Comparison of ENCODE assay signal across 26 mouse cellular contexts in the genomic region with DNA sequence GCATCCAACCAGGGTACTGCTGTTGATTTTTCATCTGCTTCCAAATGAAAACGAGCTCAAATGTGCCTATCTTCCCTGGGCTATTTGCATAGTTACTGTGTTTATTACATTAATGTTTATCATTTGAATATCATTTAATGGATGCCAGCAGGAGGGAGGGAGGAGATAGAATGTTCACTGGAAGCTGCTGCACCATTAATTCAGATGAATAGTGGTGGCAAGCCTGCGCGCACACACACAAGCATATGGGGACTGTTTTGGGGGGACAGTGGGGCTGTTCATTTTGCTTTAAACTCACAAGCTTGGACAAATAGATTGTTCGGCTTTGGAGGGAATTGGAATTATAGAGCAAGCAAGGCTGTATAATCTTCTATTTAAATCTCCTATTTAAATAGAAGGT.
"Had no signal": no experiment of that assay in that cellular context is flagged by ENCODE, and none has a peak within 500 bp of the region (broad histone marks: within the 10 kb centered on the region; RNA-seq: fewer than 3 reads in every experiment).

No protein-coding gene starts in this region.

- H3K9ac ChIP-seq: heart, embryonic 12.5 days; hindbrain, embryonic 13.5 days; intestine, embryonic 15.5 days; limb, embryonic 12.5 days; liver, embryonic 13.5 days had no signal

- DNase-seq: gastrocnemius, adult 2 months; gastrocnemius, postnatal 10 days; gastrocnemius, postnatal 25 days; heart, adult 18-20 months; heart, postnatal 10 days; heart, postnatal 4 days; kidney, adult 18-20 months; kidney, adult 8-10 months; kidney, postnatal 10 days; kidney, postnatal 25 days; kidney, postnatal 4 days; liver; liver, embryonic 13.5 days had no signal

- H3K36me3 ChIP-seq: heart, embryonic 10.5 days; heart, embryonic 12.5 days; hindbrain, embryonic 10.5 days; hindbrain, embryonic 13.5 days; intestine, embryonic 15.5 days; limb, embryonic 10.5 days; limb, embryonic 12.5 days; liver, embryonic 13.5 days had no signal

- ATAC-seq: hindbrain, embryonic 16.5 days; inflammation-experienced regulatory T-cells, adult 6 months; intestine, embryonic 15.5 days; intestine, postnatal 0 days had no signal

- H3K4me1 ChIP-seq: heart, embryonic 10.5 days; heart, embryonic 12.5 days; hindbrain, embryonic 10.5 days; hindbrain, embryonic 13.5 days; intestine, embryonic 15.5 days; limb, embryonic 10.5 days; limb, embryonic 12.5 days; liver, embryonic 13.5 days had no signal

- H3K27me3 ChIP-seq: heart, embryonic 12.5 days; hindbrain, embryonic 13.5 days; intestine, embryonic 15.5 days; limb, embryonic 12.5 days; liver, embryonic 13.5 days had no signal

- H3K9me3 ChIP-seq: heart, embryonic 10.5 days; heart, embryonic 12.5 days; hindbrain, embryonic 10.5 days; hindbrain, embryonic 13.5 days; intestine, embryonic 15.5 days; limb, embryonic 10.5 days; limb, embryonic 12.5 days; liver, embryonic 13.5 days had no signal

- H3K4me3 ChIP-seq: gastrocnemius, adult 2 months; heart, embryonic 10.5 days; heart, embryonic 12.5 days; hindbrain, embryonic 10.5 days; hindbrain, embryonic 13.5 days; intestine, embryonic 15.5 days; layer of hippocampus, adult 2 months; left cerebral cortex, adult 2 months; limb, embryonic 10.5 days; limb, embryonic 12.5 days; liver, embryonic 13.5 days had no signal

- H3K27ac ChIP-seq: gastrocnemius, adult 2 months; heart, embryonic 10.5 days; hindbrain, embryonic 10.5 days; hindbrain, embryonic 13.5 days; intestine, embryonic 15.5 days; layer of hippocampus, adult 2 months; left cerebral cortex, adult 2 months; limb, embryonic 10.5 days; limb, embryonic 12.5 days; liver, embryonic 13.5 days had no signal

- H3K4me2 ChIP-seq: heart, embryonic 12.5 days; hindbrain, embryonic 13.5 days; intestine, embryonic 15.5 days; limb, embryonic 12.5 days; liver, embryonic 11.5 days; liver, embryonic 13.5 days had no signal
